Comparison of ENCODE assay signal across 10 mouse cellular contexts in the genomic region with DNA sequence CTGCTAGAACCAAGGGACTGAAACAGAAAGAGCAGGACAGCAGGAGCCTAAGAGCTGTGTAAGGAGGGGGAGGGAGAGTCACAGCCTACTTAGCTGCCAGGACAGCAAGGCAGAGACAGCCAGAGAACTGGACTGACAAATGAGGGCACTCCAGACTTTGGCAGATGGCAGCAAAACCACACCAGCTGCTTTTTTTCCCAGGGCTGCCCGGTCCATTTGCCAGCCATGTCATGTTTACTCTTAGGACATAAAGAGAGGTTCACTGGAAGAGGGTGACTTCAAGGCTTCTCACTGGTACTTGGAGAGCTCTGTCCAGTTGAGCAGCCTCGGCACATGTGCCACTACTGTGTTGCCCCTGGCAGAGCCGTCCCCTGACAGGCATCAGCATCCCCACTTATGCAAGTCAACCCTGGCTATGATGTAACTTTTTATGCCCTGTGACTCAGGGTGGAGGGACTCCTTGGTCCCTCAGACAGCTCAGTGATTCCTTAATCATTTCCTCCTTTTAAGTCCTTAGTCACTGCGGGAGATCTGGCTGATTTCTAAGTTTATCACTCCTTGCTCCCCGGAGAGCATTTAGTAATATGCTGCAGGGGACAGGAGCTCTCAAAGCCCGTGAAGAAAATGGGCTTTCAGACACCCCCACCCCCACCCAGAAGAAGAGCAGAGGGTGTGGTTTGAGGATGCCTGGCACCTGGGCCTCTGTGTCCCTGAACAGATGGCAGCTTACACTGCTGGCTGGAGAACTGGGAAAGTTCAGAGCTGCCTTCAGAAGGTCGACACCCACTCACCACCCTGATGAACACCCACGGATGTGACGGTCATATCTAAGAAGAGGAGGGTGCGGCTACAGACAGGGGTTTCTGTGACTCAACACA. TPM values are rescaled to one million over a fixed set of nuclear protein-coding genes. Genes with fewer than 3 reads are reported as not detected.
DNase-seq lines count a peak whose midpoint lies in the region; ATAC-seq and TF ChIP-seq lines count a peak whose summit lies in the region.
"Had no signal": no experiment of that assay in that cellular context is flagged by ENCODE, and none has a peak within 500 bp of the region (broad histone marks: within the 10 kb centered on the region; RNA-seq: fewer than 3 reads in every experiment).

No protein-coding gene starts in this region.

- DNase-seq in layer of hippocampus, adult 2 months (ENCODE audit: low spot score in 2 of 2), result peak in 1 of 2 experiments; percentile 25
- no peak for DNase-seq in layer of hippocampus, postnatal 25 days (ENCODE audit: extremely low spot score in 1 of 2, low spot score in 1 of 2)
- peak; percentile 91 for DNase-seq in brain, adult 2 months (ENCODE audit: low read depth, low spot score)
- no peak for DNase-seq in spleen, postnatal 36 days (ENCODE audit: low spot score in 2 of 2)
- DNase-seq in spleen, adult 18-20 months, result no peak
- no peak for DNase-seq in urinary bladder, adult 18-20 months (ENCODE audit: low spot score in 2 of 2)

- no peak for TF ChIP-seq CTCF in layer of hippocampus, adult 2 months (conservative IDR thresholded peaks at IDR 0.05)

- no peak overlapping the region for H3K4me3 ChIP-seq in layer of hippocampus, adult 2 months
- H3K4me3 ChIP-seq in myocyte, result no peak overlapping the region
- H3K4me3 ChIP-seq: heart, embryonic 13.5 days had no signal

- peak overlapping the region; percentile 55 for H3K27ac ChIP-seq in layer of hippocampus, adult 2 months
- H3K27ac ChIP-seq: heart, embryonic 13.5 days had no signal

- no peak overlapping the region for H3ac ChIP-seq in myocyte (ENCODE audit: control insufficient read depth, insufficient read length)

- TF ChIP-seq POLR2A in myocyte (IDR thresholded peaks at IDR 0.05; ENCODE audit: insufficient read length, low read depth), result no peak

- H3K79me2 ChIP-seq in myocyte (ENCODE audit: control insufficient read depth, insufficient read depth), result no peaks in the 10 kb centered on the region

- peak overlapping the region; percentile 77 for H3K4me2 ChIP-seq in myocyte (ENCODE audit: low read depth)
- H3K4me2 ChIP-seq: heart, embryonic 13.5 days had no signal

- no peaks in the 10 kb centered on the region for H3K27me3 ChIP-seq in myocyte (ENCODE audit: control insufficient read depth, insufficient read depth, insufficient read length)

- no peaks in the 10 kb centered on the region for H3K36me3 ChIP-seq in myocyte (ENCODE audit: control insufficient read depth, insufficient read depth)
- H3K36me3 ChIP-seq: heart, embryonic 13.5 days had no signal

- ATAC-seq in erythroblast, adult 5-6 weeks (replicated peaks; ENCODE audit: low FRiP score, poor library complexity, severe bottlenecking), result peak; percentile 39; the same call in 1 of the 2 replicates

TF ChIP-seq in myocyte, 11 proteins besides CTCF, POLR2A, EP300 and RAD21:
- TF ChIP-seq POLR2AphosphoS2 (IDR thresholded peaks at IDR 0.05; ENCODE audit: insufficient read length, low read depth), result no peak
- TF ChIP-seq E2F4 (IDR thresholded peaks at IDR 0.05; ENCODE audit: insufficient read depth), result no peak
- no peak for TF ChIP-seq MAX (IDR thresholded peaks at IDR 0.05; ENCODE audit: low read depth)
- TF ChIP-seq TCF3 (IDR thresholded peaks at IDR 0.05; ENCODE audit: insufficient read length, low read depth), result peak; percentile 46
- peak; percentile 84 for TF ChIP-seq TCF12 (IDR thresholded peaks at IDR 0.05; ENCODE audit: insufficient read depth, poor library complexity, severe bottlenecking)
- peak; percentile 86 for TF ChIP-seq CEBPB (IDR thresholded peaks at IDR 0.05; ENCODE audit: insufficient read depth, poor library complexity, severe bottlenecking)
- peak; percentile 22 to 90 (median 77) for TF ChIP-seq MYOD1 (IDR thresholded peaks at IDR 0.05; ENCODE audit: control insufficient read depth in 1 of 3, insufficient read length in 2 of 3, low read depth in 2 of 3)
- TF ChIP-seq REST (IDR thresholded peaks at IDR 0.05; ENCODE audit: insufficient read depth, insufficient read length), result no peak
- TF ChIP-seq SRF (IDR thresholded peaks at IDR 0.05; ENCODE audit: control insufficient read depth, insufficient read length, low read depth), result no peak
- TF ChIP-seq USF1 (IDR thresholded peaks at IDR 0.05; ENCODE audit: low read depth), result no peak
- TF ChIP-seq MYOG (IDR thresholded peaks at IDR 0.05; ENCODE audit: control insufficient read depth in 1 of 3, insufficient read depth in 1 of 3, insufficient read length in 2 of 3, low read depth in 2 of 3), result peak; percentile 61 to 90 (median 84)
TF ChIP-seq in myocyte: peak in this region for 5.

RNA-seq across cellular contexts. Expression of a gene that starts 23.6 kb away (rescaled TPM):
- under 1 TPM; 0.76 to 0.82 TPM for total RNA-seq in layer of hippocampus, adult 2 months (2021)
- under 1 TPM; 0.25 to 0.87 TPM for total RNA-seq in layer of hippocampus, postnatal 25 days (2021)
- total RNA-seq in erythroblast, adult 5-6 weeks (2015; ENCODE audit: low replicate concordance), result not detected in 2 replicates
- total RNA-seq in erythroblast, adult 5-6 weeks (2017; ENCODE audit: low replicate concordance), result 2.6 and 3.1 TPM in 2 replicates
- 0.29 TPM for polyA plus RNA-seq in myocyte (2012; fragmentation: generic; extraction: Trizol)

RNA-seq across cellular contexts. Expression of a gene that starts 41.5 kb away (rescaled TPM):
- total RNA-seq in layer of hippocampus, adult 2 months (2021), result under 1 TPM; 0.20 to 0.72 TPM
- under 1 TPM; 0.34 to 0.52 TPM for total RNA-seq in layer of hippocampus, postnatal 25 days (2021)
- not detected in 2 replicates for total RNA-seq in erythroblast, adult 5-6 weeks (2015; ENCODE audit: low replicate concordance)
- total RNA-seq in erythroblast, adult 5-6 weeks (2017; ENCODE audit: low replicate concordance), result not detected in 2 replicates
- polyA plus RNA-seq in myocyte (2012; fragmentation: generic; extraction: Trizol), result not detected
- polyA plus RNA-seq: liver, embryonic 16.5 days had no signal
